Mouse (Mus musculus) heart, adult 2 months (tissue): ENCODE data around the gene Acss2.

Experiments
- CTCF ChIP-seq: fragments of 200-600 bp; IDR thresholded peaks from 2 replicates; pipeline ENCODE4 v1.8.1; 2022; ENCODE audit warnings: antibody characterized with exemption, mild to moderate bottlenecking, moderate library complexity
- POLR2A ChIP-seq: fragments of 200-500 bp; IDR thresholded peaks from 2 replicates; pipeline ENCODE4 v1.6.1; 2011; ENCODE audit warnings: mild to moderate bottlenecking, low read depth, low read length, control low read depth; ENCODE audit not compliant: insufficient read depth

DNA sequence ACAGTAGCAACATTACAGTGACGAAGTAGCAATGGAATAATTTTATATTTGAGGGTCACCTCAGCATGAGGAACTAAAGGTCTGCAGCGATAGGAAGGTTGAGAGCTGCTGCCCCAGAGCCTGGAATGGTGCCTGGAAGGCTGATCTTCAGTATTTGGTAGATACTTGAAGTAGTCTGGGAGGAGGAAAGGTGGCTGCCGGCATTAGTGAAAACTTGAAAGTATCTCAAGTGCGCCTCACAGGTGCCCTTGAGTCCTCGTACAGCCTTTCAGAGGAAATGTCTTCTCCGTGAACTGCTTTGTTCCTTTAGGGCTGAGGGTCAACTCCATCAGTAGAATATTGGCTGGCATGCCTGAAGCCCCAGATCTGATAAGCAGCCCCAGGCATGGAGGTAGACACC is 77.8 kb downstream of the Acss2 start:
- TF ChIP-seq CTCF (no peak), POLR2A (no peak)
